Mouse (Mus musculus): ENCODE results near the gene Gm42688.

Gm42688 gene

GRCm38 (mm10) chr6:83141636-83142035 lies 40.2 kb downstream of the Gm42688 start:
- no peak for DNase-seq (ENCODE audit: low read depth)

- no peak for DNase-seq (ENCODE audit: low read depth)
Observed at GRCm38 (mm10) chr6:83142211-83142731, 40.9 kb downstream of the Gm42688 start.

GRCm38 (mm10) chr6:83142886-83143285 lies 41.5 kb downstream of the Gm42688 start:
- DNase-seq (ENCODE audit: low read depth): no peak

GRCm38 (mm10) chr6:83145209-83145608 lies 43.8 kb downstream of the Gm42688 start:
- no peak for DNase-seq (ENCODE audit: low read depth)

- DNase-seq (ENCODE audit: low read depth): no peak
Observed at GRCm38 (mm10) chr6:83145805-83146204, 44.4 kb downstream of the Gm42688 start.

GRCm38 (mm10) chr6:83147280-83147679 lies 45.9 kb downstream of the Gm42688 start:
- no peak for DNase-seq (ENCODE audit: low read depth)

GRCm38 (mm10) chr6:83151721-83152120 lies 50.3 kb downstream of the Gm42688 start:
- no peak for DNase-seq (ENCODE audit: low read depth)

GRCm38 (mm10) chr6:83153038-83153437 lies 51.6 kb downstream of the Gm42688 start:
- DNase-seq (ENCODE audit: low read depth): no peak

- no peak for DNase-seq (ENCODE audit: low read depth)
Observed at GRCm38 (mm10) chr6:83153485-83153884, 52.1 kb downstream of the Gm42688 start.

GRCm38 (mm10) chr6:83155552-83156238 lies 54.3 kb downstream of the Gm42688 start:
- peak; percentile 40 for DNase-seq (ENCODE audit: low read depth)

- DNase-seq (ENCODE audit: low read depth): peak; percentile 76
Observed at GRCm38 (mm10) chr6:83156259-83156684, 54.9 kb downstream of the Gm42688 start, which contains the start of the genes Wdr54 and 1700003E16Rik. Gene Wdr54, minus strand, starts transcription at chr6:83156397. Gene 1700003E16Rik, plus strand, starts transcription at chr6:83156404.

GRCm38 (mm10) chr6:83159456-83159855 lies 58.0 kb downstream of the Gm42688 start:
- DNase-seq (ENCODE audit: low read depth): peak; percentile 84
